Mouse (Mus musculus) lung, embryonic 16.5 days (tissue): ENCODE results near the gene Hspa1a. TPM values are rescaled to one million over a fixed set of nuclear protein-coding genes. Genes with fewer than 3 reads are reported as not detected.
"Not testable (repeated sequence)": the region's sequence is repeated elsewhere in the genome, so short reads cannot be mapped to it uniquely, and the experiment has no call there.

ENCODE experiments used
- ATAC-seq: fragments of 200-750 bp; cut with Nextera tagmentation; 2 replicates; pipeline ENCODE4 v1.8.0; 2017; ENCODE audit warnings: low read depth, mild to moderate bottlenecking, moderate library complexity
- H3K27ac ChIP-seq: fragments of 300-500 bp; sonication (generic); 2 replicates; pipeline ENCODE4 v1.5.1; 2014; ENCODE audit warnings: mild to moderate bottlenecking, control low read depth, low read length
- H3K27me3 ChIP-seq: fragments of 300-500 bp; sonication (generic); 2 replicates; pipeline ENCODE4 v1.6.1; 2014; ENCODE audit warnings: low read depth, low read length, mixed read lengths; ENCODE audit not compliant: control insufficient read depth, insufficient read depth
- H3K36me3 ChIP-seq: fragments of 300-500 bp; sonication (generic); 2 replicates; pipeline ENCODE4 v1.6.1; 2014; ENCODE audit warnings: low read length; ENCODE audit not compliant: control insufficient read depth, insufficient read depth
- H3K4me1 ChIP-seq: fragments of 300-500 bp; sonication (generic); replicated peaks from 2 replicates; pipeline ENCODE4 v1.6.1; 2014; ENCODE audit warnings: low read length, mixed read lengths; ENCODE audit not compliant: control insufficient read depth, insufficient read depth
- H3K4me2 ChIP-seq: fragments of 300-500 bp; sonication (generic); 2 replicates; pipeline ENCODE4 v1.6.1; 2014; ENCODE audit warnings: low read depth, low read length, control low read depth
- H3K4me3 ChIP-seq: fragments of 300-500 bp; sonication (generic); 2 replicates; pipeline ENCODE4 v1.5.1; 2014; ENCODE audit warnings: mild to moderate bottlenecking, low read length, control low read depth
- H3K9ac ChIP-seq: fragments of 300-500 bp; sonication (generic); 2 replicates; pipeline ENCODE4 v1.6.1; 2014; ENCODE audit warnings: low read length, control low read depth
- H3K9me3 ChIP-seq: fragments of 300-500 bp; sonication (generic); 2 replicates; pipeline ENCODE4 v1.6.1; 2016; ENCODE audit warnings: low read length; ENCODE audit not compliant: control insufficient read depth
- WGBS: fragments of 180-500 bp; shearing (Covaris S2); extraction: QIAGEN DNeasy Blood & Tissue Kit; methylation state at CpG from one replicate; pipeline ENCODE4 v1.1.7; 2014; 5-methylcytosine and 5-hydroxymethylcytosine counted together
- polyA plus RNA-seq: library from polyadenylated mRNA; unstranded; fragments of >200 nt; fragmentation: Nextera tagmentation; extraction: Ambion mirVana; gene quantifications from 2 replicates; pipeline ENCODE4 v1.2.1, GENCODE M21; 2015

The Hspa1a gene
- polyA plus RNA-seq, 1 experiment from 2014 or later = 4.4 TPM

DNA sequence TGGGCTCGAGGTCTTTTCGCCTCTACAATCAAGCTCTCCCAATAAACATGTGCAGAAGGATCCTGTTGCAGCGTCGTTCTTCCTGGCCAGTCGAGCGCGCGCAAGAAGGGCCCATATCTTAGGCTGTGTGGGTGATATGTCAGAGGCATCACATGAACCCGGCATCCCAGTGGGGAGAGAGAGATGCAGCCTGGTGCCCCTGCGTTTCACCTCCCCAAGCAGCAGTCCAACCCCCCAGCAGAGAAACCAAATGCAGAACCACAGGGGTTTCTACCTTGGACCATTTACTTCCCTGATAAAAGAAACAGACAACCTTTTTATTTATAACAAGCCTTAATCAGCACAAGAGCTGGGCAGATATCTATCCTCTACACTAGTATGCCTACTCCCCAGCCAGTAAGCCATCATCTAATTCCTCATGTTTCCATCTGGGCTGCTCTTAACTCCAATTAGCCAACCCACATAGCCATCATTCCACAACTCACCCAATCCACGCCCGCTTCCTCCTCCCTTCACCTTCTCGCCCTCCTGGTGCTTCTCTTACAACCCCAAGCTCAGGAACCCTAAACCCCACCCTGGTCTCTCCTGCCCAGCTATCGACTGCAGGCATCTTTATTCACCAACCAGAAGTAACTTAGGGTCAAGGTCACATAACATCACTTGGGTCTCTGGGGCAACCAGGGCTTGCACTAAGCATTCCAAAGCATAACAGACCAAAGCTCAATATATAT, 24.6 kb upstream of the Hspa1a start:
- Histone ChIP-seq H3K9ac (no peak overlapping the region), H3K27ac (no peak overlapping the region), H3K4me2 (peak overlapping the region; percentile 98), H3K4me3 (peak overlapping the region; percentile 49), H3K4me1 (peaks cover 28% of the 10 kb centered on the region), H3K36me3 (peaks cover 8% of the 10 kb centered on the region), H3K27me3 (no peaks in the 10 kb centered on the region), H3K9me3 (no peaks in the 10 kb centered on the region)
- ATAC-seq = no peak
- WGBS = 84% methylated on average over 12 of the region's 14 CpGs

DNA sequence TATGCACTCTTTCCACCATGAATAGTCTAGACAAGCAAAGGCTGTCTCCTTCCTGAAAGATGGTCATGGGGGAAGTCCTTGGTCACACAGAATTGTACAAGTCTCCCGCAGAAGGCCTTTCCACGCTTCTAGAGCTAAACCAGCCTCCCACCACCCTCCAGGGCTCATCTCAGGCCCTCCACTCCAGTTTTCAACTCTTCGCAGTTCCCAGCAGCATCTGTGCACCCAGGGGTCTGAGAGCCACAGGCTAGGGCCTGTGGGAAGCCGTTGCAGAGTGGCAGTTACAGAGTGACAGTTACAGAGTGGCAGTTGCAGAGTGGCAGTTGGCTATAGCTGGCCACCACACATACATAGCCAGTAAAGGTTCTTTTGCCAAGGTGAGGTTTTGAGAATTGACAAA, 24.0 kb upstream of the Hspa1a start:
- H3K9me3 ChIP-seq, ATAC-seq, H3K9ac ChIP-seq, H3K27ac ChIP-seq, H3K4me3 ChIP-seq, H3K4me2 ChIP-seq, H3K27me3 ChIP-seq: not testable (repeated sequence)
- peaks cover 12% of the 10 kb centered on the region for H3K36me3 ChIP-seq
- H3K4me1 ChIP-seq = peaks cover 28% of the 10 kb centered on the region
- 97% methylated on average over 4 of the region's 4 CpGs for WGBS

DNA sequence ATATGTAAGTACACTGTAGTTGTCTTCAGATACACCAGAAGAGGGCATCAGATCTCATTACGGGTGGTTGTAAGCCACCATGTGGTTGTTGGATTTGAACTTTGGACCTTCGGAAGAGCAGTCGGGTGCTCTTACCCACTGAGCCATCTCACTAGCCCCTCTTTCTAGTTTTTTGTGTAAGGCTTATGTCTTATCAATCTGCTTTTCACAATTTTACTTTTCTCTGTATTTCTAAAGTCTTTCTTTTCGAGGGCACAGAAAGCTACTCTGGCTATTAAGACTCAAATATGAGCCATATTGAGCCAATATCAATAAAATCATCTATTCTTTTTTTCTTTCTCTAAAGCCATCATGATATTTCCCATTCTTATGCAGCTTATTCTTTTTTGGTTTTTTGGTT, 23.2 kb upstream of the Hspa1a start:
- not testable (repeated sequence) for ATAC-seq, H3K4me3 ChIP-seq, H3K9me3 ChIP-seq, H3K27ac ChIP-seq, H3K4me2 ChIP-seq, H3K27me3 ChIP-seq, H3K9ac ChIP-seq
- Histone ChIP-seq H3K4me1 (peaks cover 28% of the 10 kb centered on the region), H3K36me3 (peaks cover 12% of the 10 kb centered on the region)
- 80% methylated on average over 4 of the region's 4 CpGs for WGBS

DNA sequence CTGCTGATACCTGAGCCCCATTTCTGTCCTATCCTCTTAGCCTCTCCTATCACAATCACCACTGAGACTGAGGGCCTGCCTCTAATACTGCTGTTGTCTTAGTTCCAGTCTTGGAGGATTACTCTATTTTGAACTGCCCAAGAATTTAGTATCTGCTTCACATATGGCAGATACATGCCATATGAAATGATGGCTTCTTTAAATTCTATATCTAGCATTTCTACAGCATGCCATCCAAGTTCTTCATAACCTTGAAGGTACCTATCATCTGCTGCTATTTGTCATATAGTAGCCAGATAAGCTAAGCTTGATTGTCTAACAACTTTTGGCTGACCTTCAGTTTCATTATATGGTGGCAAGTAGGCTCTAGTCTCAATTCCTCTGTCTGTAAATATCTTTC, 22.8 kb upstream of the Hspa1a start:
- ATAC-seq = no peak
- H3K9ac ChIP-seq = no peak overlapping the region
- no peaks in the 10 kb centered on the region for H3K9me3 ChIP-seq
- H3K4me3 ChIP-seq = no peak overlapping the region
- peaks cover 12% of the 10 kb centered on the region for H3K36me3 ChIP-seq
- H3K27ac ChIP-seq = no peak overlapping the region
- no peaks in the 10 kb centered on the region for H3K27me3 ChIP-seq
- peaks cover 28% of the 10 kb centered on the region for H3K4me1 ChIP-seq
- H3K4me2 ChIP-seq = no peak overlapping the region

DNA sequence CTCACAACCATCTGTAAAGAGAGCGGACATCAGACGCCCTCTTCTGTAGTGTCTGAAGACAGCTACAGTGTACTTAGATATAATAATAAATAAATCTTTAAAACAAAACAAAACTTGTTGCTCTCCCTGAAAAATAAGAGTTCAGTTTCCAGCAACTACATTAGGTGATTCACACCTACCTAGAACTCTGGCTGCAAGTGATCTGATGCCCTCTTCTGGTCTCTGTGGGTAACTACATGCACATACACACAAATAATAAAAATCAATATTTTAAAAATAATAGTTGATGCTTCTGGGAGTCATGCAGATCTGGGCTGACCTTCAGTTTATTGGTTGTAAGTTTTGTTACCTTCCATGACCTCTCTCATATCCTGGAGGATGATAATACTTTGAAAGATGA, 12.3 kb upstream of the Hspa1a start:
- Histone ChIP-seq H3K36me3 (peaks cover 15% of the 10 kb centered on the region), H3K27ac (no peak overlapping the region), H3K4me3 (no peak overlapping the region), H3K4me1 (peaks cover 9% of the 10 kb centered on the region), H3K27me3 (no peaks in the 10 kb centered on the region), H3K9ac (no peak overlapping the region), H3K9me3 (no peaks in the 10 kb centered on the region), H3K4me2 (no peak overlapping the region)
- WGBS = 82% methylated on average over 2 of the region's 2 CpGs
- no peak for ATAC-seq

DNA sequence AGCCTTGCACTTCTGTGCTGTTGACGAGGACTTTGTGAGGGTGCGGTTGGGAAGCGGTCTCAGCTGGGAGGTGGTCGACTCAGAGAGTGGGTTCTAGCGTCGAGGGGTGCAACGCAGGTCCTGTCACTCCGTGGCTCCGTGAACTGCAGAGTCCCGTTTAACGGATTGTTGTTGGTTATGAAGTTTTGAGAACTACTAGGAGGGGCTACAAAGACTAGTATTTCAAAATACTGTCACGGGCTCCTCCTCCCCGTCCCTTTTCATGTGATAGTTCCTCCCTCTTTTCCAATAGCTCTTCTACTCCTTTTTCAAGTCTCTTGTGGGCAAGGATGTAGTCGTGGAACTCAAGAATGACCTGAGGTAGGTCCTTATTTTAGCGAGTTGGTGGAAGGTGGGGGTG, 10.4 kb upstream of the Hspa1a start:
- Histone ChIP-seq H3K36me3 (peaks cover 15% of the 10 kb centered on the region), H3K27me3 (no peaks in the 10 kb centered on the region), H3K9ac (peak overlapping the region; percentile 96), H3K4me3 (peak overlapping the region; percentile 76), H3K4me1 (peaks cover 9% of the 10 kb centered on the region), H3K27ac (peak overlapping the region; percentile 98), H3K9me3 (no peaks in the 10 kb centered on the region), H3K4me2 (peak overlapping the region; percentile 77)
- under 1% methylated on average over 15 of the region's 15 CpGs for WGBS
- ATAC-seq = peak; percentile 39

DNA sequence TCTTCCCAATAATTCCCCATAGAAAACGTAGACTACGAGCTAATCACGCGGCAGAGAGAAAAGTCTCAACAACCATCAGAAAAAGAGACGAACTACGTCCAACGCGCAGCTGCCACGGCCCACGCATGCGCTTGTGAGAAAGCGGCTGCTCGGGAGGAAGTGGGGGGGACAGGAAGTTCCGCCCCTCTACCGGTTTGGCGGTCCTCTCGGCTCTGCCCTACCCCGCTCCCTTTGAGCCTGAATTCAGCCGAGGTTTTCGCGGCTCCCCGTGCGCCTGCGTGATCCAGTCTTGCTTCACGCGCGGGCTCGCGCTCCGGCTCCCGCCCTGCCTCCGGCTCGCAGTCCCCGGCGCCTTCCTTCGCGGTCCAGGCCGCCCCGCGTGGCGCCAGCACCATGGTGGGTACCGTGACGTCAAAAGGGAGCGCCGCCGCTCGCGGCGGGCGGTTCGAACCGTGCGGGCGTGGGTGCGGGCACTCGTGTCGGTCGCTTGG, 9.8 kb upstream of the Hspa1a start, which contains the start of gene Lsm2:
Lsm2 (plus strand) TSS at position 173 of the 491 bp plus-strand sequence.
- peak; percentile 95 for ATAC-seq
- Histone ChIP-seq H3K9me3 (no peaks in the 10 kb centered on the region), H3K27ac (peak within 1 kb of the TSS; percentile 98), H3K27me3 (no peaks in the 10 kb centered on the region), H3K4me1 (peaks cover 9% of the 10 kb centered on the region), H3K36me3 (peaks cover 15% of the 10 kb centered on the region), H3K4me3 (peak within 1 kb of the TSS; percentile 76), H3K4me2 (peak within 1 kb of the TSS; percentile 77), H3K9ac (peak within 1 kb of the TSS; percentile 96)
- WGBS = under 1% methylated on average over 58 of the region's 58 CpGs

DNA sequence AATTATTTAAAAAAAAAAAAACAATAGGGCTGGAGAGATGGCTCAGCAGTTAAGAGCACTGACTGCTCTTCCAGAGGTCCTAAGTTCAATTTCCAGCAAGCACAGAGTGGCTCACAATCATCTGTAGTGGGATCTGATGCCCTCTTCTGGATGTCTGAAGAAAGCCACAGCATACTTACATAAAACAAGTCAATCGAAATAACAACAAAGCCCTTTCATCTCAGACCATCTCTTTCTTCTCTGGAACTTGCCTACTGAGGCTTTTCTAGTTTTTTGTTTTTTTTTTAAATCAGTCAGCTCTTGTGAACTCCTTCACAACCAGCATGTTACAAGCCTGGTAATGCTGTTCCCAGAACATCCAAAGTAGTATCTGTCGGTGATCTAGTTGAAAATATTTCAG, 8.7 kb upstream of the Hspa1a start:
- H3K4me3 ChIP-seq = peak overlapping the region; percentile 76

DNA sequence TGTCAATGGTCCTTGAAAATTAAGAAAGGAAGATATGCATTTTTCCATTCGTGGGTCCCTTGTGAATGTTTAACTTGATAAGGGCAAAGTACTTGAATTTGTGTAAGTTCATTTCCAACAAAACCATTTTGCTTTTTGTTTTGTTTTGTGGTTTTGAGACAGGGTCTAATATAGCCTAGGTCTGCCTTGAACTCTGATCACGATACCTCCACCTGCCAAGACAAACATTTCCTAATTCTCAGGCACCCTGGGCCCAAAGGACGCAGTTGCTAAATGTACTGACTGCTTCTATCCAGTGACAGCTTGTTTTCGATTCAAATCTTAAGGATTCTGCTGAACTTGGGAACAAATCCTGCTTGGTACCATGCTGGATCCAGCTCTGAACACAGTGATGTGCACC, 7.7 kb upstream of the Hspa1a start:
- Histone ChIP-seq H3K9ac (no peak overlapping the region), H3K36me3 (no peaks in the 10 kb centered on the region), H3K27me3 (no peaks in the 10 kb centered on the region), H3K4me3 (no peak overlapping the region), H3K9me3 (no peaks in the 10 kb centered on the region), H3K27ac (no peak overlapping the region), H3K4me2 (no peak overlapping the region), H3K4me1 (peaks cover 9% of the 10 kb centered on the region)
- 88% methylated on average over 4 of the region's 4 CpGs for WGBS
- ATAC-seq = no peak

More for the DNA sequence above, 8.7 kb upstream of the Hspa1a start:
- peaks cover 7% of the 10 kb centered on the region for H3K36me3 ChIP-seq
- peak overlapping the region; percentile 96 for H3K9ac ChIP-seq
- H3K27ac ChIP-seq = peak overlapping the region; percentile 98
- no peak for ATAC-seq
- H3K27me3 ChIP-seq = no peaks in the 10 kb centered on the region
- WGBS = 5% methylated on average over 2 of the region's 2 CpGs
- H3K4me1 ChIP-seq = peaks cover 9% of the 10 kb centered on the region
- peak overlapping the region; percentile 77 for H3K4me2 ChIP-seq
- no peaks in the 10 kb centered on the region for H3K9me3 ChIP-seq
